Mouse (Mus musculus) cerebellum, postnatal 36 days (tissue): ENCODE results near the gene Iqsec1.
A peak's percentile ranks its signal among the peaks of the same experiment; 100 is the strongest.

ENCODE experiments used
- DNase-seq, 2 experiments: peaks; one replicate each; pipeline ENCODE4 v3.0.0; 2021 to 2022; ENCODE audit warnings: mixed read lengths in 2 of 2

Iqsec1 gene

GRCm38 (mm10) chr6:90749414-90749937, 239.0 kb downstream of the Iqsec1 start:
- DNase-seq = no peak

GRCm38 (mm10) chr6:90748976-90749375, 239.5 kb downstream of the Iqsec1 start:
- no peak for DNase-seq

- DNase-seq = peak; percentile 64 to 66
Observed at GRCm38 (mm10) chr6:90746331-90746864, 242.1 kb downstream of the Iqsec1 start.

- DNase-seq = no peak
Observed at GRCm38 (mm10) chr6:90745401-90746198, 242.9 kb downstream of the Iqsec1 start.

GRCm38 (mm10) chr6:90742453-90742852, 246.0 kb downstream of the Iqsec1 start:
- DNase-seq = no peak

GRCm38 (mm10) chr6:90741717-90742116, 246.8 kb downstream of the Iqsec1 start:
- no peak for DNase-seq

- no peak for DNase-seq
Observed at GRCm38 (mm10) chr6:90741056-90741420, 247.4 kb downstream of the Iqsec1 start.

- no peak for DNase-seq
Observed at GRCm38 (mm10) chr6:90740348-90741055, 248.0 kb downstream of the Iqsec1 start.

- peak; percentile 94 to 96 for DNase-seq
Observed at GRCm38 (mm10) chr6:90737376-90737775, 251.1 kb downstream of the Iqsec1 start.

GRCm38 (mm10) chr6:90736691-90737245, 251.7 kb downstream of the Iqsec1 start:
- DNase-seq = peak; percentile 71 to 74

- peak; percentile 51 to 66 for DNase-seq
Observed at GRCm38 (mm10) chr6:90736074-90736672, 252.3 kb downstream of the Iqsec1 start.

GRCm38 (mm10) chr6:90735396-90736036, 253.0 kb downstream of the Iqsec1 start:
- DNase-seq = no peak

GRCm38 (mm10) chr6:90734806-90735205, 253.7 kb downstream of the Iqsec1 start:
- no peak for DNase-seq

GRCm38 (mm10) chr6:90731327-90731726, 257.2 kb downstream of the Iqsec1 start:
- DNase-seq = peak in 1 of 2 experiments; percentile 48

- DNase-seq = peak; percentile 58 to 59
Observed at GRCm38 (mm10) chr6:90729829-90730228, 258.7 kb downstream of the Iqsec1 start.

GRCm38 (mm10) chr6:90728491-90728931, 260.0 kb downstream of the Iqsec1 start:
- peak; percentile 90 to 92 for DNase-seq

GRCm38 (mm10) chr6:90727826-90728225, 260.7 kb downstream of the Iqsec1 start:
- DNase-seq = no peak

GRCm38 (mm10) chr6:90726711-90727122, 261.8 kb downstream of the Iqsec1 start:
- DNase-seq = no peak

GRCm38 (mm10) chr6:90725526-90725925, 263.0 kb downstream of the Iqsec1 start:
- DNase-seq = no peak

GRCm38 (mm10) chr6:90722993-90723392, 265.5 kb downstream of the Iqsec1 start:
- no peak for DNase-seq

- DNase-seq = peak; percentile 55 to 62
Observed at GRCm38 (mm10) chr6:90720996-90721746, 267.3 kb downstream of the Iqsec1 start.
